Mouse (Mus musculus) embryonic facial prominence, embryonic 13.5 days (tissue): ENCODE results near the gene Mad1l1. TPM values are rescaled to one million over a fixed set of nuclear protein-coding genes. Genes with fewer than 3 reads are reported as not detected.
A peak's percentile ranks its signal among the peaks of the same experiment; 100 is the strongest.

Source experiments
- ATAC-seq: fragments of 200-750 bp; cut with Nextera tagmentation; 2 replicates; pipeline ENCODE4 v1.8.0; 2017; ENCODE audit warnings: low read depth; ENCODE audit not compliant: insufficient number of reproducible peaks, insufficient read depth, low FRiP score, low TSS enrichment
- H3K27ac ChIP-seq: fragments of 300-500 bp; sonication (generic); 2 replicates; pipeline ENCODE4 v1.5.1; 2015; ENCODE audit warnings: moderate library complexity, mild to moderate bottlenecking, inconsistent platforms
- H3K27me3 ChIP-seq: fragments of 300-500 bp; sonication (generic); 2 replicates; pipeline ENCODE4 v1.6.1; 2015; ENCODE audit warnings: mild to moderate bottlenecking, inconsistent platforms
- H3K36me3 ChIP-seq: fragments of 300-500 bp; sonication (generic); 2 replicates; pipeline ENCODE4 v1.6.1; 2015; ENCODE audit warnings: mild to moderate bottlenecking, inconsistent platforms
- H3K4me1 ChIP-seq: fragments of 300-500 bp; sonication (generic); 2 replicates; pipeline ENCODE4 v1.6.1; 2015; ENCODE audit warnings: inconsistent platforms
- H3K4me2 ChIP-seq: fragments of 300-500 bp; sonication (generic); 2 replicates; pipeline ENCODE4 v1.6.1; 2015; ENCODE audit warnings: moderate library complexity, mild to moderate bottlenecking, inconsistent platforms
- H3K4me3 ChIP-seq: fragments of 300-500 bp; sonication (generic); 2 replicates; pipeline ENCODE4 v1.5.1; 2015; ENCODE audit warnings: mild to moderate bottlenecking, inconsistent platforms
- H3K9ac ChIP-seq: fragments of 300-500 bp; sonication (generic); 2 replicates; pipeline ENCODE4 v1.6.1; 2015; ENCODE audit warnings: mild to moderate bottlenecking, inconsistent platforms
- H3K9me3 ChIP-seq: fragments of 300-500 bp; sonication (generic); 2 replicates; pipeline ENCODE4 v1.6.1; 2016; ENCODE audit warnings: inconsistent platforms
- WGBS: fragments of 180-500 bp; shearing (Covaris S2); methylation state at CpG from one replicate; pipeline ENCODE4 v1.1.7; 2015; ENCODE audit warnings: mixed read lengths; 5-methylcytosine and 5-hydroxymethylcytosine counted together
- polyA plus RNA-seq: library from polyadenylated mRNA; unstranded; fragments of >200 nt; fragmentation: Nextera tagmentation; extraction: Ambion mirVana; gene quantifications from 2 replicates; pipeline ENCODE4 v1.2.1, GENCODE M21; 2015

The Mad1l1 gene
- polyA plus RNA-seq, 1 experiment from 2014 or later: 58.1 TPM

- Histone ChIP-seq H3K9ac (no peak overlapping the region), H3K27ac (no peak overlapping the region), H3K27me3 (peaks cover 6% of the 10 kb centered on the region; the same call in 1 of the 2 replicates), H3K4me2 (no peak overlapping the region), H3K36me3 (no peaks in the 10 kb centered on the region), H3K9me3 (no peaks in the 10 kb centered on the region), H3K4me3 (no peak overlapping the region), H3K4me1 (0 out of 2 replicates have a peak, but pooled peaks cover 3% of the 10 kb centered on the region)
- 80% methylated on average over 9 of the region's 9 CpGs for WGBS
- no peak for ATAC-seq
Measured at GRCm38 (mm10) chr5:139979371-139979770, 342.0 kb downstream of the Mad1l1 start.

- no peak overlapping the region for H3K4me3 ChIP-seq
- H3K36me3 ChIP-seq: no peaks in the 10 kb centered on the region
- H3K4me1 ChIP-seq: 0 out of 2 replicates have a peak, but pooled peaks cover 3% of the 10 kb centered on the region
- WGBS: 8% methylated on average over 13 of the region's 13 CpGs
- peaks cover 6% of the 10 kb centered on the region; the same call in 1 of the 2 replicates for H3K27me3 ChIP-seq
- H3K27ac ChIP-seq: no peak overlapping the region
- ATAC-seq: no peak
- H3K9me3 ChIP-seq: no peaks in the 10 kb centered on the region
- no peak overlapping the region for H3K9ac ChIP-seq
- H3K4me2 ChIP-seq: no peak overlapping the region
Measured at GRCm38 (mm10) chr5:139978525-139979276, 342.7 kb downstream of the Mad1l1 start.

GRCm38 (mm10) chr5:139977476-139977875 lies 343.9 kb downstream of the Mad1l1 start:
- Histone ChIP-seq H3K4me3 (no peak overlapping the region), H3K36me3 (no peaks in the 10 kb centered on the region), H3K27me3 (peaks cover 18% of the 10 kb centered on the region), H3K4me2 (no peak overlapping the region), H3K27ac (no peak overlapping the region), H3K9me3 (no peaks in the 10 kb centered on the region), H3K9ac (no peak overlapping the region), H3K4me1 (0 out of 2 replicates have a peak, but pooled peaks cover 3% of the 10 kb centered on the region)
- WGBS: 53% methylated on average over 8 of the region's 8 CpGs
- no peak for ATAC-seq

GRCm38 (mm10) chr5:139976584-139976983 lies 344.8 kb downstream of the Mad1l1 start:
- no peak overlapping the region for H3K4me3 ChIP-seq
- 76% methylated on average over 4 of the region's 4 CpGs for WGBS
- peaks cover 25% of the 10 kb centered on the region for H3K27me3 ChIP-seq
- no peak for ATAC-seq
- no peak overlapping the region for H3K9ac ChIP-seq
- no peak overlapping the region for H3K27ac ChIP-seq
- no peaks in the 10 kb centered on the region for H3K36me3 ChIP-seq
- no peaks in the 10 kb centered on the region for H3K9me3 ChIP-seq
- H3K4me1 ChIP-seq: 0 out of 2 replicates have a peak, but pooled peaks cover 3% of the 10 kb centered on the region
- H3K4me2 ChIP-seq: no peak overlapping the region

GRCm38 (mm10) chr5:139970186-139970631 lies 351.1 kb downstream of the Mad1l1 start:
- H3K4me1 ChIP-seq: peaks cover 14% of the 10 kb centered on the region
- ATAC-seq: no peak
- no peak overlapping the region for H3K4me3 ChIP-seq
- 62% methylated on average over 12 of the region's 12 CpGs for WGBS
- no peaks in the 10 kb centered on the region for H3K9me3 ChIP-seq
- H3K27me3 ChIP-seq: peaks cover 19% of the 10 kb centered on the region
- H3K9ac ChIP-seq: no peak overlapping the region
- H3K4me2 ChIP-seq: no peak overlapping the region
- H3K36me3 ChIP-seq: no peaks in the 10 kb centered on the region
- no peak overlapping the region for H3K27ac ChIP-seq

- Histone ChIP-seq H3K27ac (no peak overlapping the region), H3K27me3 (peaks cover 19% of the 10 kb centered on the region), H3K4me3 (no peak overlapping the region), H3K36me3 (no peaks in the 10 kb centered on the region), H3K9me3 (no peaks in the 10 kb centered on the region), H3K4me2 (no peak overlapping the region), H3K4me1 (peaks cover 23% of the 10 kb centered on the region), H3K9ac (no peak overlapping the region)
- no peak for ATAC-seq
- 72% methylated on average over 14 of the region's 14 CpGs for WGBS
Measured at GRCm38 (mm10) chr5:139969151-139969948, 352.0 kb downstream of the Mad1l1 start.

- ATAC-seq: no peak
- no peak overlapping the region for H3K9ac ChIP-seq
- WGBS: 84% methylated on average over 14 of the region's 14 CpGs
- no peaks in the 10 kb centered on the region for H3K9me3 ChIP-seq
- no peak overlapping the region for H3K27ac ChIP-seq
- no peak overlapping the region for H3K4me3 ChIP-seq
- 0 out of 2 replicates have a peak, but pooled peaks cover 4% of the 10 kb centered on the region for H3K27me3 ChIP-seq
- H3K4me2 ChIP-seq: no peak overlapping the region
- peaks cover 32% of the 10 kb centered on the region for H3K4me1 ChIP-seq
- H3K36me3 ChIP-seq: no peaks in the 10 kb centered on the region
Measured at GRCm38 (mm10) chr5:139965596-139965995, 355.8 kb downstream of the Mad1l1 start.

- Histone ChIP-seq H3K4me2 (no peak overlapping the region), H3K27me3 (0 out of 2 replicates have a peak, but pooled peaks cover 4% of the 10 kb centered on the region), H3K9ac (no peak overlapping the region), H3K36me3 (no peaks in the 10 kb centered on the region), H3K4me1 (peaks cover 28% of the 10 kb centered on the region), H3K4me3 (no peak overlapping the region), H3K27ac (peak overlapping the region; percentile 51; the same call in 1 of the 2 replicates), H3K9me3 (no peaks in the 10 kb centered on the region)
- no peak for ATAC-seq
- WGBS: 23% methylated on average over 5 of the region's 5 CpGs
Measured at GRCm38 (mm10) chr5:139964391-139964790, 357.0 kb downstream of the Mad1l1 start.

- H3K4me1 ChIP-seq: peaks cover 37% of the 10 kb centered on the region
- H3K27ac ChIP-seq: no peak overlapping the region
- no peak overlapping the region for H3K4me3 ChIP-seq
- no peak overlapping the region for H3K4me2 ChIP-seq
- no peaks in the 10 kb centered on the region for H3K9me3 ChIP-seq
- no peak overlapping the region for H3K9ac ChIP-seq
- H3K27me3 ChIP-seq: 0 out of 2 replicates have a peak, but pooled peaks cover 4% of the 10 kb centered on the region
- no peak for ATAC-seq
- 85% methylated on average over 4 of the region's 4 CpGs for WGBS
- no peaks in the 10 kb centered on the region for H3K36me3 ChIP-seq
Measured at GRCm38 (mm10) chr5:139959741-139960140, 361.6 kb downstream of the Mad1l1 start.
